Mouse (Mus musculus) gastrocnemius, postnatal 36 days (tissue): ENCODE measurements around the gene Btbd2. TPM values are rescaled to one million over a fixed set of nuclear protein-coding genes. Genes with fewer than 3 reads are reported as not detected.
A peak's percentile ranks its signal among the peaks of the same experiment; 100 is the strongest.
"Not testable (repeated sequence)": the region's sequence is repeated elsewhere in the genome, so short reads cannot be mapped to it uniquely, and the experiment has no call there.

ENCODE experiments used
- DNase-seq, 2 experiments: peaks; one replicate each; pipeline ENCODE4 v3.0.0; 2022
- intact Hi-C: fragments of 180-260 bp; cut with DNase I; formaldehyde crosslinking; loops from one replicate; pipeline ENCODE4 v1.15.1; 2025
- microRNA-seq, 2 experiments: library from miRNA; unstranded; fragments of <30 nt; microRNA quantifications; one replicate each; pipeline ENCODE4 v1.2.0; 2021
- total RNA-seq, 2 experiments: library from RNA; stranded (reverse); gene quantifications; 2 replicates each; pipeline ENCODE4 v1.2.3; 2021

Gene Btbd2
- total RNA-seq, 2 experiments from 2014 or later: 32.1 to 33.5 TPM

DNA sequence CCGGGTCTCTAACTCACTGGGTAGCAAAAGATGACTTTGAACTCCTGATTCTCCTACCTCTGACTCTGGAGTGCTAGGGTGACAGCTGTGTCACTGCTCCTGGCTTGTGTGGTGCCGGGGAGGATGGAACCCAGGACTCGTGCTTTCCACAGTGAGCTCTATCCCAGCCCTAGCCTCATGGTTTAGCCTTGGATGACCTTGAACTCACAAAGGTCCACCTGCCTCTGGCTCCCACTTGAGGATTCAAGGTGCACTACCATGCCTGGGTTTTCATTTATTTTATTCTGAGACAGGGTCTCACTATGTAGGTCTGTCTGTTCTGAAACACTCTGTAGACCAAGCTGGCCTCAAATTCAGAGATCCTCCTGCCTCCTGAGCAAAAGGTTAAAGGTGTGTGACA lies 43.0 kb downstream of the Btbd2 start:
- intact Hi-C loops: no loop called here
- DNase-seq: no peak

DNA sequence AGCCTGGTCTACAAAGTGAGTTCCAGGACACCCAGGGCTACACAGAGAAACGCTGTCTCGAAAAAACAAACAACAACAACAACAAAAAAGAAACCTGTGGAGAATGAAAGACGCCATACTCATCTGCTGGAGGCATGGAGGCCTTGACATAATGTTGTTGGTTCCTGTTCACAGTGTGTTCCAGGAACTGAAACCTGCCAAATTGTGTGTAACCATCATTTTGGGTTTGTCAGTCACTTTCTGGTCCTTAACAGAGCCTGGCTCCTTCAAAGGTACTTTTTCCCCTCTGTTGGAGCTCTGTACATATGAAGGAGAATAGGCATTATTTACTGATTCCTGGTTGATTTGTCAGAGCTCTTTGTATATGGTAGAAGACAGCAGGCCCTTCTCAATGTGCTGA lies 45.0 kb downstream of the Btbd2 start:
- intact Hi-C loops: loop anchor here (2.0 kb wide), 1 partner anchor 77 kb away; no protein-coding TSS in a partner anchor
- DNase-seq: no peak

DNA sequence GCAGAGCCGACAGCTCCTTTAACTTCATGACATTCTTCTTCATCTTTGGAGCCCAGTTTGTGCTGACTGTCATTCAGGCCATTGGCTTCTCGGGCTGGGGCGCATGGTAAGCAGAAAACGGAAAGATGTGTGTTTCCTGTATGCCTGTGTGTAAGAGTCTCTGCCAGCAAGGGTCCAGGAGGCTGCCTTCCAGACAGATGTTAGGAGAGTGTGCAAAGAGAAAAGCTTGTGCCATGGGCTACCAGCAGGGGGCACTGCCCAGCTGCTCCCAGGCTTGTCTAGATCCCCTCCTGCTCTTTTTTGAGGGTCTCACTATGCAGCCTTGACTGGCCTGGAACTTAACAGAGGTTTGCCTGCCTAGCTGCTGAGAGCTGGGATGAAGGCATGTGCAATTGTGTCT lies 45.8 kb downstream of the Btbd2 start:
- DNase-seq: no peak
- intact Hi-C loops: loop anchor here (2.0 kb wide), 1 partner anchor 78 kb away; no protein-coding TSS in a partner anchor

DNA sequence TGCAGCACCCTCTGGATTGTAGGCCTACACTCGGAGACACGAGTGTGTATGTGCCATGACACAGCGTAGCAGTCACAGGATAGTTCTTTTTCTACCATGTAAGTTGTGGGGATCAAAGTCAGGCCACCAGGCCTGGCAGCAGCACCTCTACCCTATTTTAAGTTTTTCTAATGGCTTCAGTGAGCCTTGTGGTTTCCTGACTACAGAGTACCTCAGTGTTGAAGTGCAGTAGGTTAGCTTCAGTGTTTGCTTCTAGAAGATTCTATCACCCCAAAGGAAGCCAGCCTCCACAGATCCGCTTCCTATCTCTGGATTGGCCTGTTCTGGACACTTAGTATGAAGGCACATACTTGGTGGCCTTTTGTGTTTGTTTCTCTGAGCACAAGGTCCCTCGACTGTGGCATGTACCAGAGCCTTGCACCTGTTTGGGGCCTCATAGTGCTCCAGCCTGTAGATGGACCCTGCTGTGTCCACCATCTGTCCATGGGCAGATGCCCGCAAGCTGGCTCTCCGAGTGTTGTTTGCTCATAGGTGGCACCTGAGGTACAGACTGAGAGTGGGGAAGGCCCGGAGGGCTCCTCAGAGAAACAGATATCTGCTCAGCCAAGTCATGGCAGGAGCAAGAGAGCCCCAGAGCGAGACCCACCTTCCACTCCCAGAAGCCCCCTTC lies 46.6 kb downstream of the Btbd2 start:
- no peak for DNase-seq

DNA sequence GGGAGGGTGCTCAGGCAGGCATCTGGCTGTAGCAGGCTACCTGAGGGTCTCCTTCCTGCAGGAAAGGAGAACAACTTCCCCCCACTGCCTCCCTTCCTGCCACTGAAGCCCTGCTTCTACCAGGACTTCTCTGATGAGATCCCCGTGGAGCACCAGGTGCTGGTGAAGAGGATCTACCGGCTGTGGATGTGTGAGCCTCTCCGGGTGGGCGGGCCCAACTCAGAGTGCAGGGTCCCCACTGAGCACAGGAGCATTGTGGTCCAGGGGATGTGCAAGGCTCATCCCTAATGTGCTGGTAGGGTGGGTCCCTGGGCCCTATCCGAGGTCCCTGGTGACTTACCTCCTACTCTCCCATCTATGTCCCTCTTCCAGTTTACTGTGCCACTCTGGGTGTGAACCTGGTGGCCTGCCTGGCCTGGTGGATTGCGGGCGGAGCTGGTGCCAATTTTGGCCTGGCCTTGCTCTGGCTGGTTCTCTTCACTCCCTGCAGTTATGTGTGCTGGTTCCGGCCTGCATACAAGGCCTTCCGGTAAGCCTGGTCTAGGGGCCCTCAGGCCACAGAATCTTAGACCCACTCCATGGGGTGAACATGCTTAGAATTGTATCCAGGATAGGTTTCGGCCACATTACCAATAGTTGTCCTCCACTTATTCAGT lies 47.5 kb downstream of the Btbd2 start:
- intact Hi-C loops: no loop called here
- no peak for DNase-seq

More for the DNA sequence above, 46.6 kb downstream of the Btbd2 start:
- intact Hi-C loops: loop anchor here (2.0 kb wide), 1 partner anchor 79 kb away; no protein-coding TSS in a partner anchor

DNA sequence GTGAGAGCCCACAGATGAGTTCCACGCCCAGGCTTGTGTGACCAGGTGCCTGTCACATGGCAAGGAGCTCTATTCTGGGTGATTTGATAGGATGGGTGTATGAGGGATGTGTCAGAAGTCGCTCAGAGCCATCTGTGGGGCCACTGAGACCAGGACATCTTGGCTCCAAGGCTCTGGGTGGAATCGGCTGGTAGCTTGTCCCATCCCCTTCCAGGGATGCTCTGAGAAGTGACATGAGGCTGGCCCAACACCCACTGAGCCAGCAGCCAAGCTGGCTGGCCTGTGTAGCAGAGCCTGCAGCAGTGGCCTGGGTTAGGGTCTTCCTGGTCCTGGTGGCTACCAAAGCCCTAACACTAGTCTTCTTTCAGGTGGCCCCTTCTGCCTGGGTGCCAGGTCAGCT lies 48.4 kb downstream of the Btbd2 start:
- DNase-seq: no peak
- intact Hi-C loops: no loop called here

DNA sequence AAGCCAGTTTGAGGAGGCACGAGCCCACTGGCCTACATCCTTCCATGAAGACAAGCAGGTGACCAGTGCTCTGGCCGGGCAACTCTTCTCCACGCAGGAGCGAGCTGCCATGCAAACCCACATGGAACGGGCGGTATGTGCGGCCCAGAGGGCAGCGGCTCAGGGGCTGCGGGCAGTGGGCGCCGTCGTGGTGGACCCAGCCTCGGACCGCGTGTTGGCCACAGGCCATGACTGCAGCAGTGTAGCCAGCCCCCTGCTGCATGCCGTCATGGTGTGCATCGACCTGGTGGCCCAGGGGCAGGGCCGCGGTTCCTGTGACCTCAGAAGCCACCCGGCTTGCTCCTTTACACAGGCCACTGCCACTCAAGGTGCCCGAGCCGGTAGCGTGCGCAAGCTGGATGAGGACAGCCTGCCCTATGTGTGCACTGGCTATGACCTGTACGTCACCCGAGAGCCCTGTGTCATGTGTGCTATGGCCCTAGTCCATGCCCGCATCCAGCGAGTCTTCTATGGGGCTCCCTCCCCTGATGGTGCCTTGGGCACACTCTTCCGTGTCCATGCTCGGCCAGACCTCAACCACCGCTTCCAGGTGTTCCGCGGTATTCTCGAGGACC lies 50.0 kb downstream of the Btbd2 start:
- intact Hi-C loops: no loop called here

DNA sequence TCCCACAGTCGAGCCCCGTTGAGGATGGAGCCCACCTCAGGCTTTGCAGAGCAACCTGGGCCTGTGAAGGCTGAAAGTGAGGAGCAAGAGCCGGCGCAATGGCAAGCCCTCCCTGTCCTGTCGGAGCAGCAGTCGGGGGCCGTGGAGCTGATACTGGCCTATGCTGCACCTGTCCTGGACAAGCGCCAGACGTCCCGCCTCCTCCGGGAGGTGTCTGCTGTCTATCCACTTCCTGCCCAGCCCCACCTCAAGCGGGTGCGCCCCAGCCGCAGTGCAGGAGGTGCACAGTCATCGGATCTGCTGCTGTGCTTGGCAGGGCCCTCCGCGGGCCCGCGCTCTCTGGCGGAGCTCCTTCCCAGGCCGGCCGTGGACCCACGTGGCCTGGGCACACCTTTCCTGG lies 50.6 kb downstream of the Btbd2 start:
- DNase-seq: no peak

More for the DNA sequence above, 50.0 kb downstream of the Btbd2 start:
- DNase-seq: no peak

DNA sequence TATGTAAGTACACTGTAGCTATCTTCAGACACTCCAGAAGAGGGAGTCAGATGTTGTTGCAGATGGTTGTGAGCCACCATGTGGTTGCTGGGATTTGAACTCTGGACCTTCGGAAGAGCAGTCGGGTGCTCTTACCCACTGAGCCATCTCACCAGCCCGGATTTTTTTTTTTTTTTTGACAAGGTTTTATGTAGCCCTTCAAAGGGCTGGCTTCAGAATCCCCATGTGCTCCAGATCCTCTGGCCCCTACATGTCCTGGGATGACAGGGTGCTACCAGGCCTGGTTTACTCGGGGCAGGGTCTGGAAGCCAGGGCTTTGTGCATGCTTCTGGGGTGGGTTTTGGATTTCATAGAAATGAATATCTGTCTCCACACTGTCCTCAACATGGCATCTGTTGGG lies 51.1 kb downstream of the Btbd2 start, which contains the start of gene Gm49322:
Gene Gm49322, plus strand, starts transcription at position 301 of the 400 bp plus-strand sequence.
- DNase-seq, intact Hi-C loops: not testable (repeated sequence)

More for the DNA sequence above, 50.6 kb downstream of the Btbd2 start:
- intact Hi-C loops: no loop called here

DNA sequence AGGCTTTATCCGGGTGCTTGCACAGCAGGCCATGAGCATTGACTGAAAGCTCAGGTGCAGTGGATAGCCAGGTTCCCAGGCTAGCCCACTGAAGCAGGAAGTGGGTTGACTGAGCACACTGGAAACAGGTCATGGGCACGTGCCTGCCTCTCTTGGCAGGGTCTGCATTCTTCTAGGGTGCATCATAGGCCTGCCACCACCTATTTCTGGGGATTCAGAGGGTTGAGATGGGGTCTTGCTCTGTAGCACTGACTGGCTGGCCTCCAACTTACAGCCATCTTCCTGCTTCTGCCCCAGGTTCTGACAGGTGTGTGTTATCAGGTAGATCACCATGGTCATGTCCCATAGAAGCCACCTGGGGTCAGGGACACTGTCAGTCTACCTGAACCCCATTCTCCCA lies 51.9 kb downstream of the Btbd2 start:
- no peak for DNase-seq
- intact Hi-C loops: no loop called here

DNA sequence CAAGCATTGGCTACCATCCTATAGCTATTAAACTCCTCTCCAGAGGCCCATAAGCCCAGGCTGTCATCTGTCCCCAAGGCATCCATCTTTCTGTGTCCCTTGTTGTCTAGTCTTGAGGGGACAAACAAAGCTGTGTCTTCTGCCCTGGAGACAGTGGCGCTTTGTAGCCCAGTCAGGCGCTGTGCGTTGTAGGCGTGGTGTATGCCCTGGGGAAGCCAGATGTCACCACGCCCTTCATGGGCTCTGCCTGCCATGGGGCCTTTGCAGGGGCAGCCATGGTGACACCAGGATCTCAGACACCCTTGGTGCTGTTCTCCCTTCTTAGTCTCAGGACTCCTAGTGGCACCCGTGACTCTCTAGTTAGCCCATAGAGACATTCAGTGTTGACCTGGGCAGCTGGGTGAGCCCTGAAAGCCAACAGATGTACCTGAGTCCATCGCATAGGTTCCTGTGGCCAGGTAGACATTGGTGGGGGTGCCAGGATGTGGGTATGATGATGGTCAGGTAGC lies 52.8 kb downstream of the Btbd2 start:
- intact Hi-C loops: no loop called here
- no peak for DNase-seq

DNA sequence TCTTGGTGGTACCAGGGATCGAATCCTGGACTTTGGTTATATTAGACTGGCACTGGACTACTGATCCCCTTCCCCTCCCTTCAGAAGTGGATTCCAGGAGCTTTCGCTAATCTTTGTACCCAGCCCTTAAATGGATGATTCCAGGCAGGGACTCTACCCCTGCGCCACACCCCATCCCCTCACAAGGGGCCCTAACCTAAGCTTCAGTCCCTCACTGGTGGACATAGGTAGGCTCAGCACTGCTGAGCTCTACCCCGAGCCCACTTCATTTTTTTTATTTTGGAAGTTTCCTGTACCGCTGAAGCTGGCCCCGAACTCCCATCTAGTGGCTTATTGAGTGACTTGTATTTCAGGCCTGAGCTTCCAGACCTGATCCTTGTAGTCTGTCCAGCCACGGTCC lies 53.5 kb downstream of the Btbd2 start:
- intact Hi-C loops: no loop called here
- DNase-seq: no peak

DNA sequence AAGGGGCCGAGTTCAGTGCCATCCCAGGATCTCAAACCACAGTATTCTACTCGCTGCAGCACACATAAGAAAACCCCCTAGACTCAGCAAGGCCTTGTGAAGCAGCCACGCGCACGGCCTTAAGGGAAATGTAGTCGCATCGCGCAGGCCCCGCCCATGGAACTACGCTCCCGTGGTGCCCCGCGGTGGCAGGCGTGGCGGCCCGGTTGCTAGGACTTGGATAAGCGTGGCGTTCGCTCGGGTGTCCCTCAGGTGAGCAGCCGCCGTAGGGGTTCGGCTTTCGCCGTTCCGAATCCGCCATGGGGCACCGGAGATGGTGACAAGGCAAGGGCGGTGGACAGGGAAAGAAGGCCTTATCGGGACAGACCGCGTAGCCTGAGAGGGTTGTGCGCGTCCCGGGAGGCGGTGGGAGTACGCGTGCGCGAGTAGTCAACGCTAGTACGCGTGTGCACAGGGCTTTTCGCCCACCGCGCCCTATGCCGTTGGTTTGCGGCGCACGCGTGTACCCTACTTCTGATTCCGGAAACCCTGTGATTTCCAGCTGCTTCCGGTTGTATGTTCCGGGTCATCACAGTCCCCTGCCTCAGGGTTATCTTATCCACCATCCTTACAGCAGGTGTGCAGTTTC lies 54.1 kb downstream of the Btbd2 start, which contains the start of the genes Scamp4 and Adat3:
Gene Scamp4, plus strand, starts transcription at position 175 of the 628 bp plus-strand sequence.
Gene Adat3, plus strand, starts transcription at position 183 of the 628 bp plus-strand sequence.
- intact Hi-C loops: no loop called here
- DNase-seq: peak; percentile 91 to 95

DNA sequence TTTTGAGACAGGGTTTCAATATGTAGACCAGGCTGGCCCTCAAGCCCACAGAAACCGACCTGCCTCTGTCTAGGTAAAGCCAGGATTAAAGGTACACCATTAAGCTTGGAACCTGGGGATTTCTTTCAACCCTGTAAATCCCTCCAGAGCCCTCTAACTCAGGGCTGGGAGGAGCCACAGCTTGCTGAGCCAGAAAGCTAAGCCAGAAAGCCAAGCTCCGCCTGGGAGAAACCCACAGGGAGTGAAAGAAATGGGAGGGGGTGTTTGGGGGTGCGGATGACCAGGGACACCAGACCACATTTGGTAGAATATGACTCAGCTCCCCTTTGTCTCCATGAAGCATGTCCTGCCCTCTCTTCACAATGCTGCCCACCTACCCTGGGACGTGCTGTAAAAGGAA lies 60.6 kb downstream of the Btbd2 start:
- intact Hi-C loops: no loop called here
- DNase-seq: no peak

Small RNA genes lying within 50 kb of the gene (microRNA-seq; reads per million reads assigned to microRNA genes)
- gene Mir6912: 0.74 to 1.1 reads per million in 2 experiments

Other genes starting within 250 kb of the Btbd2 start
- 10 to 100 TPM; 11.0 to 12.0 TPM for gene Tcf3, start 223.4 kb downstream of the Btbd2 start, total RNA-seq
- gene Onecut3, start 162.2 kb downstream of the Btbd2 start, total RNA-seq: not detected
- gene Atp8b3, start 117.9 kb downstream of the Btbd2 start, total RNA-seq: not detected
- gene Rexo1, start 95.5 kb downstream of the Btbd2 start, total RNA-seq: 1 to 10 TPM; 8.8 to 9.7 TPM
- gene Klf16, start 79.8 kb downstream of the Btbd2 start, total RNA-seq: 1 to 10 TPM; 1.5 TPM
- gene Abhd17a, start 66.7 kb downstream of the Btbd2 start, total RNA-seq: 10 to 100 TPM; 52.5 to 62.7 TPM
- gene Scamp4, start 54.2 kb downstream of the Btbd2 start, total RNA-seq: 10 to 100 TPM; 14.5 to 14.8 TPM
- gene Adat3, start 54.2 kb downstream of the Btbd2 start, total RNA-seq: under 1 TPM; 0.52 to 0.99 TPM
- under 1 TPM; 0.25 to 0.26 TPM for gene Gm49322, start 51.0 kb downstream of the Btbd2 start, total RNA-seq
- gene Csnk1g2, start 34.2 kb downstream of the Btbd2 start, total RNA-seq: 10 to 100 TPM; 84.0 to 90.0 TPM
- 100 to 1,000 TPM; 216 to 227 TPM for gene Mknk2, start 21.0 kb upstream of the Btbd2 start, total RNA-seq
- gene Mob3a, start 44.9 kb upstream of the Btbd2 start, total RNA-seq: 1 to 10 TPM; 3.4 to 3.6 TPM
- 1 to 10 TPM; 1.2 to 2.7 TPM for gene Izumo4, start 45.1 kb upstream of the Btbd2 start, total RNA-seq
- 10 to 100 TPM; 23.8 to 25.6 TPM for gene Ap3d1, start 85.2 kb upstream of the Btbd2 start, total RNA-seq
- 10 to 100 TPM; 19.2 to 24.8 TPM for gene Dot1l, start 98.1 kb upstream of the Btbd2 start, total RNA-seq
- gene Sf3a2, start 141.1 kb upstream of the Btbd2 start, total RNA-seq: 10 to 100 TPM; 23.1 to 29.4 TPM
- 10 to 100 TPM; 21.6 to 22.5 TPM for gene Plekhj1, start 141.6 kb upstream of the Btbd2 start, total RNA-seq
- gene Amh, start 148.2 kb upstream of the Btbd2 start, total RNA-seq: under 1 TPM; 0.25 to 0.41 TPM
- gene Jsrp1, start 156.4 kb upstream of the Btbd2 start, total RNA-seq: 100 to 1,000 TPM; 387 to 405 TPM
- 100 to 1,000 TPM; 611 to 682 TPM for gene Oaz1, start 169.6 kb upstream of the Btbd2 start, total RNA-seq
- gene Lingo3, start 187.0 kb upstream of the Btbd2 start, total RNA-seq: 10 to 100 TPM in 1 of 2 experiments, 1 to 10 TPM in 1; 8.4 to 10.3 TPM
- gene Lsm7, start 198.1 kb upstream of the Btbd2 start, total RNA-seq: 10 to 100 TPM; 13.7 to 18.8 TPM
- 10 to 100 TPM; 13.6 to 17.6 TPM for gene Sppl2b, start 198.2 kb upstream of the Btbd2 start, total RNA-seq
- gene Tmprss9, start 214.8 kb upstream of the Btbd2 start, total RNA-seq: not detected
- gene Timm13, start 243.9 kb upstream of the Btbd2 start, total RNA-seq: 100 to 1,000 TPM; 106 to 120 TPM